Mouse (Mus musculus): ENCODE results near the gene Misp. TPM values are rescaled to one million over a fixed set of nuclear protein-coding genes. Genes with fewer than 3 reads are reported as not detected.

Misp gene
- polyA plus RNA-seq, 1 experiment, result 4.0 TPM

GRCm38 (mm10) chr10:79798289-79798928, 22.4 kb upstream of the Misp start:
- Histone ChIP-seq H3K9ac (ENCODE audit: low read depth, poor library complexity, severe bottlenecking) (no peak overlapping the region), H3K4me3 (ENCODE audit: low read depth, low read length) (no peak overlapping the region), H3K27me3 (ENCODE audit: control insufficient read depth, insufficient read depth, low read length, poor library complexity, severe bottlenecking) (no peaks in the 10 kb centered on the region), H3K4me1 (ENCODE audit: control insufficient read depth, insufficient read depth, low read length) (peaks cover 7% of the 10 kb centered on the region), H3K36me3 (ENCODE audit: control insufficient read depth, insufficient read depth, low read length, poor library complexity, severe bottlenecking) (no peaks in the 10 kb centered on the region), H3K9me3 (replicated peaks; ENCODE audit: control insufficient read depth, insufficient read depth, low read length, poor library complexity, severe bottlenecking) (no peaks in the 10 kb centered on the region), H3K27ac (ENCODE audit: insufficient read depth, low read length) (no peak overlapping the region)
- TF ChIP-seq EP300 (IDR thresholded peaks at IDR 0.05; ENCODE audit: insufficient read depth, low read depth, low read length) (no peak), CTCF (IDR thresholded peaks at IDR 0.05; ENCODE audit: low read depth, low read length) (no peak), POLR2A (IDR thresholded peaks at IDR 0.05; ENCODE audit: insufficient read depth, low read length) (no peak)

GRCm38 (mm10) chr10:79800508-79800907, 20.3 kb upstream of the Misp start:
- H3K27ac ChIP-seq (ENCODE audit: insufficient read depth, low read length), result no peak overlapping the region
- no peak overlapping the region for H3K4me3 ChIP-seq (ENCODE audit: low read depth, low read length)
- no peak overlapping the region for H3K9ac ChIP-seq (ENCODE audit: low read depth, poor library complexity, severe bottlenecking)
- H3K4me1 ChIP-seq (ENCODE audit: control insufficient read depth, insufficient read depth, low read length), result peaks cover 7% of the 10 kb centered on the region
- H3K36me3 ChIP-seq (ENCODE audit: control insufficient read depth, insufficient read depth, low read length, poor library complexity, severe bottlenecking), result no peaks in the 10 kb centered on the region
- TF ChIP-seq CTCF (IDR thresholded peaks at IDR 0.05; ENCODE audit: low read depth, low read length), result no peak
- no peak for TF ChIP-seq EP300 (IDR thresholded peaks at IDR 0.05; ENCODE audit: insufficient read depth, low read depth, low read length)
- TF ChIP-seq POLR2A (IDR thresholded peaks at IDR 0.05; ENCODE audit: insufficient read depth, low read length), result no peak
- no peaks in the 10 kb centered on the region for H3K27me3 ChIP-seq (ENCODE audit: control insufficient read depth, insufficient read depth, low read length, poor library complexity, severe bottlenecking)
- H3K9me3 ChIP-seq (replicated peaks; ENCODE audit: control insufficient read depth, insufficient read depth, low read length, poor library complexity, severe bottlenecking), result no peaks in the 10 kb centered on the region

- H3K27ac ChIP-seq (ENCODE audit: insufficient read depth, low read length), result no peak overlapping the region
- H3K27me3 ChIP-seq (ENCODE audit: control insufficient read depth, insufficient read depth, low read length, poor library complexity, severe bottlenecking), result no peaks in the 10 kb centered on the region
- TF ChIP-seq POLR2A (IDR thresholded peaks at IDR 0.05; ENCODE audit: insufficient read depth, low read length) (no peak), EP300 (IDR thresholded peaks at IDR 0.05; ENCODE audit: insufficient read depth, low read depth, low read length) (no peak), CTCF (IDR thresholded peaks at IDR 0.05; ENCODE audit: low read depth, low read length) (no peak)
- H3K36me3 ChIP-seq (ENCODE audit: control insufficient read depth, insufficient read depth, low read length, poor library complexity, severe bottlenecking), result no peaks in the 10 kb centered on the region
- H3K4me3 ChIP-seq (ENCODE audit: low read depth, low read length), result no peak overlapping the region
- no peak overlapping the region for H3K9ac ChIP-seq (ENCODE audit: low read depth, poor library complexity, severe bottlenecking)
- peaks cover 7% of the 10 kb centered on the region for H3K4me1 ChIP-seq (ENCODE audit: control insufficient read depth, insufficient read depth, low read length)
- no peaks in the 10 kb centered on the region for H3K9me3 ChIP-seq (replicated peaks; ENCODE audit: control insufficient read depth, insufficient read depth, low read length, poor library complexity, severe bottlenecking)
These were observed 19.0 kb upstream of the Misp start for GRCm38 (mm10) chr10:79801837-79802236.

GRCm38 (mm10) chr10:79802331-79802971, 18.3 kb upstream of the Misp start:
- no peaks in the 10 kb centered on the region for H3K36me3 ChIP-seq (ENCODE audit: control insufficient read depth, insufficient read depth, low read length, poor library complexity, severe bottlenecking)
- H3K27me3 ChIP-seq (ENCODE audit: control insufficient read depth, insufficient read depth, low read length, poor library complexity, severe bottlenecking), result no peaks in the 10 kb centered on the region
- peaks cover 7% of the 10 kb centered on the region for H3K4me1 ChIP-seq (ENCODE audit: control insufficient read depth, insufficient read depth, low read length)
- no peaks in the 10 kb centered on the region for H3K9me3 ChIP-seq (replicated peaks; ENCODE audit: control insufficient read depth, insufficient read depth, low read length, poor library complexity, severe bottlenecking)
- no peak overlapping the region for H3K9ac ChIP-seq (ENCODE audit: low read depth, poor library complexity, severe bottlenecking)
- peak overlapping the region; percentile 5; the same call in 1 of the 2 replicates for H3K27ac ChIP-seq (ENCODE audit: insufficient read depth, low read length)
- H3K4me3 ChIP-seq (ENCODE audit: low read depth, low read length), result peak overlapping the region; percentile 17; the same call in 1 of the 2 replicates
- no peak for TF ChIP-seq POLR2A (IDR thresholded peaks at IDR 0.05; ENCODE audit: insufficient read depth, low read length)
- peak; percentile 85 for TF ChIP-seq EP300 (IDR thresholded peaks at IDR 0.05; ENCODE audit: insufficient read depth, low read depth, low read length)

GRCm38 (mm10) chr10:79803716-79804323, 17.0 kb upstream of the Misp start:
- peaks cover 4% of the 10 kb centered on the region for H3K4me1 ChIP-seq (ENCODE audit: control insufficient read depth, insufficient read depth, low read length)
- H3K9ac ChIP-seq (ENCODE audit: low read depth, poor library complexity, severe bottlenecking), result no peak overlapping the region

GRCm38 (mm10) chr10:79805636-79806035, 15.2 kb upstream of the Misp start:
- H3K9ac ChIP-seq (ENCODE audit: low read depth, poor library complexity, severe bottlenecking), result no peak overlapping the region
- no peak overlapping the region for H3K27ac ChIP-seq (ENCODE audit: insufficient read depth, low read length)
- no peaks in the 10 kb centered on the region for H3K9me3 ChIP-seq (replicated peaks; ENCODE audit: control insufficient read depth, insufficient read depth, low read length, poor library complexity, severe bottlenecking)
- H3K36me3 ChIP-seq (ENCODE audit: control insufficient read depth, insufficient read depth, low read length, poor library complexity, severe bottlenecking), result no peaks in the 10 kb centered on the region
- H3K27me3 ChIP-seq (ENCODE audit: control insufficient read depth, insufficient read depth, low read length, poor library complexity, severe bottlenecking), result no peaks in the 10 kb centered on the region
- H3K4me1 ChIP-seq (ENCODE audit: control insufficient read depth, insufficient read depth, low read length), result peaks cover 4% of the 10 kb centered on the region
- no peak overlapping the region for H3K4me3 ChIP-seq (ENCODE audit: low read depth, low read length)
- TF ChIP-seq POLR2A (IDR thresholded peaks at IDR 0.05; ENCODE audit: insufficient read depth, low read length) (no peak), CTCF (IDR thresholded peaks at IDR 0.05; ENCODE audit: low read depth, low read length) (no peak), EP300 (IDR thresholded peaks at IDR 0.05; ENCODE audit: insufficient read depth, low read depth, low read length) (no peak)

More at GRCm38 (mm10) chr10:79803716-79804323, 17.0 kb upstream of the Misp start:
- Histone ChIP-seq H3K9me3 (replicated peaks; ENCODE audit: control insufficient read depth, insufficient read depth, low read length, poor library complexity, severe bottlenecking) (no peaks in the 10 kb centered on the region), H3K36me3 (ENCODE audit: control insufficient read depth, insufficient read depth, low read length, poor library complexity, severe bottlenecking) (no peaks in the 10 kb centered on the region), H3K27ac (ENCODE audit: insufficient read depth, low read length) (no peak overlapping the region), H3K27me3 (ENCODE audit: control insufficient read depth, insufficient read depth, low read length, poor library complexity, severe bottlenecking) (no peaks in the 10 kb centered on the region), H3K4me3 (ENCODE audit: low read depth, low read length) (no peak overlapping the region)
- TF ChIP-seq CTCF (IDR thresholded peaks at IDR 0.05; ENCODE audit: low read depth, low read length) (no peak), EP300 (IDR thresholded peaks at IDR 0.05; ENCODE audit: insufficient read depth, low read depth, low read length) (no peak), POLR2A (IDR thresholded peaks at IDR 0.05; ENCODE audit: insufficient read depth, low read length) (no peak)
